Mouse (Mus musculus) megakaryocyte, embryonic 14.5 days (primary cell): ENCODE measurements around the gene Dqx1.

ENCODE experiments used
- FLI1 ChIP-seq: IDR thresholded peaks from 2 replicates; pipeline ENCODE4 v1.6.1; 2012; ENCODE audit warnings: low read length, inconsistent platforms, mixed read lengths
- GATA1 ChIP-seq: IDR thresholded peaks from 3 replicates; pipeline ENCODE4 v1.6.1; 2012; ENCODE audit warnings: mixed read lengths, low read length, inconsistent platforms, borderline replicate concordance

- TF ChIP-seq GATA1 (no peak), FLI1 (no peak)
Observed at GRCm38 (mm10) chr6:83098411-83098810, 40.8 kb downstream of the Dqx1 start.
